Mouse (Mus musculus): Measurements from ENCODE around the gene Ednra. TPM values are rescaled to one million over a fixed set of nuclear protein-coding genes. Genes with fewer than 3 reads are reported as not detected.

The Ednra gene
- not detected in 2 replicates for polyA plus RNA-seq (2012)

DNA sequence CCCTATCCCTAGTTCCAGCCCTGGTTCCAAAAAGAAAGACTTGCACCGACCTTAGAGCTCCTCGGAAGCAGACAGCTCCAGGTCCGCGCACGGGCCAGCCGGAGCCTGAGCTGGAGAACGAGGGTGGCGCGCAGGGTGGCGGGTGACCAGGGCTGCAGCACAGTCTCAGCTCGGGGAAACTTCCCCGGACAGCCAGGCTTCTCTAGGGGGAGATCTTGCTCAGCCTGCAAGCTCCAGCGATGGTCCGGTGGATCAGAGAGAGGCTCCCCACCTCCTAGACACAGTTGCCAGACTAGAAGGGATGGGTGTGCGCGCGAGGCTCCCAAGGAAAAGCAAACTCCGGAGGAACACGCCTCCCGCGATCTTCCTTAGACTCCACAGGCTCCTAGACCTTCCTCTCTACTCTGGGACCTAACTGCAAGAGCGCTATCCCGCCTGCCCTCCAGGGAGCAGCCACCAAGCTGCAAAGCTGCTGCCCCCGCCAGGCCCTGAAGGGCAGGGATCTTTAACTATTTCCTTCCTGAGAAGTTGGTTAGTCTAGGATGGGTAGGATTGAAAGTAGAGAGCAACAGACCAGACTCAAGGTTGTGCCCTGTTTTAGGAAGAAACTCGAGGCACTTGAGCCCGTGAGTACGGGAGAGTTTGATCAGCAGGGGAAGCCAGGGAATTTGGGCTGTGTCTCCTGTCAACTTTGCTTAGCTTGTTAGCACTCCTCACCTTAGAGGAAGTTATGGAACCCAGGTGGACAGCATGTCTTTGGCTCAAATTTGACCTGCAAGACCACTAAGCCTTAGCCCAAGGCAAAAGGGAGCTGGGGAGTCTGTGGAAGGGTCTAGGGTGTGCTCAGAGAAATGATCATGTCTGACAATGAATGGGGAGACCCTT is at the start of gene Ednra:
Gene Ednra, minus strand, starts transcription at position 419 of the 885 bp plus-strand sequence.
- no peak for TF ChIP-seq GATA1 (IDR thresholded peaks at IDR 0.05; ENCODE audit: low read length)

DNA sequence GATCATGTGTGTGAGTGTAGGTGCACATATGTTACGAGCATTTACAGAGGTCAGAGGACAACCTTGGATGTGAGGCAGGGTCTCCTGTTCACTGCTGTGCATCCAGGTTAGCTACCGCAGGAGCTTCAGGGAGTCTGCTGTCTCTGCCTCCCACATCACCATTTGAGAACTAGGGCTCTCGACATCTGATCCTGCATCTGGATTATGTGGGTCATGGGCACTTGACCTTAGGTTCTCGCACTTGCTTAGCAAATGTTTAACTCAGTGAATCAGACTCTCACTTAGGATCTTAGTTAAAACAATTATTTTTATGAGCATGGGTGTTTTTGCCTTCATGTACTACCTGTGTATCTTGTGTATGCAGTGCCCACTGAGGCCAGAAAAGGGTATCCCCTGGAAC is 49.6 kb upstream of the Ednra start:
- no peak for TF ChIP-seq GATA1 (IDR thresholded peaks at IDR 0.05; ENCODE audit: low read length)

DNA sequence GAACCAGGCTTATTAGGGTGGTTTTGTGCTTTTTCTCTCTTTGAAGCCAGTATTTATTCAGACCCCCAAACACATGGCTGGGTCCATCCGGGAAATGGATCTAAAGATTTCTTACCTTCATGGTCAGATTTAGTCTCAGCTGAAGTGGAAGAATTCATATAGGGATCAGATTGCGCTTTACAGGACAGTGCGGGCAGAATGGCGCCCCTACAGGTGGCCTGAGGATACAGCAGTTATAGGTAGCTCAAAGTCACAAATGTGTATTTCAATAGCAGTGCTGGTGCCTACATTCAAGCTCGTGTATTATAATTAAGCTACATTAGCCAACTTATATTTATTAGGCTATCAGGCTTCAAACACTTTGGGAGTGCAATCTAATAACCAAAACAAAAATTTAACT is 49.0 kb upstream of the Ednra start:
- TF ChIP-seq GATA1 (IDR thresholded peaks at IDR 0.05; ENCODE audit: low read length) = no peak

DNA sequence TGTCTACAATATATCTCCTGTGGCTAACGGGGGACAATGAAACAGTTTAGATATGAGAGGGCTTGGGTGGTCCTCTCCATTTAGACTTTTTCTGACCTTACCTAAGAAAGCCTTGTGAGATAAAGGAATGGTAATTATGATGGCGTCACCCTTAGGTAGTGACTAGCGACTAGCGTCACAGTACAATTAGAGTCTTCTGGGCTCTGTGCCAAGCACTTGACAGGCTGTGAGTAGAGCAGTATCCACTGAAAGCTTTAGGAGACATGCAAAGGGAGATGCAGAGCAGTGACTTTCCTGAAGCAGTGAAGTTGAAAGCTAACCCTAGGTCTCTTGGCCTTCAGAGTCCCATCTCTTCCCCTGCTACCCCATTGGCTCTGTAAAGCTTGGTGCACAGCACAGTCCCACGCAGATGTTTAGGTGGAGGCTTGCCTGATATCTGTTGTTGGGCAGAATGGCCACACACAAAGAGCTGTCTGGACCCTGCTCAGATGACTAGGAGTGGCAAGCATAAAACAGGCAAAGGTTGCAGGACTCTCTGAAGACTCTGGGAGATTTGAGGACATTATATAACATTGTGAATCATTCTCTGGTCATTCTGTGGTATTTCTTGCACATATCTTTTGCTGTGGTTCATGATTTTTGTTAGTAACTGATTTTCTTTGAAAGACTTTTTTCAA is 48.1 kb upstream of the Ednra start:
- no peak for TF ChIP-seq GATA1 (IDR thresholded peaks at IDR 0.05; ENCODE audit: low read length)

DNA sequence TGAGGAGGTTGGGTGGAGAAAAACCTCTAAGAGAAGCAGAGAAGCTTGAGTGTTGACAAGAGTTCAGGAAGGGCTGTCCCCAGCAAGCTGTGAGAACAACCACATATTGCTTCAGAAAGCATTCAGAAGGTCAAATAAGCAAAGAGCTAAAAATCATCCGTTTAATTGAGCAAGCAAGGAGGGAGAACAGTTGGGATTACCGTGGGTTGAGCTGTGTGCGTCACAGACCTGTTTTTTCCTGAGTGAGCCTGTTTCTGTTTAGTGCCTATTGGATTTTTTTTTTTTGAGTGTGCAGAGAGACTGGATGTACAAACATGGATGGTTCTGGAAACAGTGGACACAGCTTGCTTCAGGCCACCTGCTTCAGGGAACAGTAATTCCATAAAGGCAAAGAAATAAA is 46.7 kb upstream of the Ednra start:
- no peak for TF ChIP-seq GATA1 (IDR thresholded peaks at IDR 0.05; ENCODE audit: low read length)

DNA sequence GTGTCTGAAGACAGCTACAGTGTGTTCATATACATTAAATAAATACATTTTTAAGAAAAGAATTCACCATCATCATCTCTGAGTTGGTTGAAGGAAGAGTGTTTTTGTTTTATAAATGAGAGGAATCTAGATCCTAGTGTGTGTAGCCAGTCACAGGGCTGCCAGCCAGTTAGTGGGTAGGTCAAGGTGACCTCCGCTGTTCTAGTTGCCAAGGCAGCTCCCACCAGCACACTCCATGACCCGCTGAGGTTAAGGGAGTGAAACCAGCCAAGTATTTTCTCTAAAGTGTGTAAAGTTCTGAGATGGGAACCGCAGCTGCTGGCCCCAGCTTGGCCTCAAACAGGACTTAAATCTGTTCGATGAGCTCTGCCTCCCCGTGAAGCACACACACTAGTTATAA is 44.7 kb upstream of the Ednra start:
- TF ChIP-seq GATA1 (IDR thresholded peaks at IDR 0.05; ENCODE audit: low read length) = no peak

DNA sequence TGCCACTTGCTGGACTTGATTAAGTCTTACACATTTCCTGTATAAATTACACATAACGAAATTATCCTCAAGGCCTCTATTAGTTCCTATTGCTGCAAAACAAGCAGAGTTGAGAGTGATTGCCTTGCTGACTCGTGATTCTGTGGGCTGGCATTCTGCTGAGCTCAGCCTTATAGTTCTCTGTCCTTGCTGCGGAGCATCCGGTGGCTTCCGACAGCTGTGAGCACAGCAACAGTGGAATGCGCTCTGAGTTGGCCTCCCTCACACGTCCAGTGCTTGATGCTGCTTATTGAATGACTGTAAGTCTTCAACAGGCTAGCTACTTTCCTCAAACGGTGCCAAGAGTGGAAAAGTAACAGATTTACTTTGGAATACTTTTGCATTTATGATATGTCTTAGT is 40.0 kb upstream of the Ednra start:
- TF ChIP-seq GATA1 (IDR thresholded peaks at IDR 0.05; ENCODE audit: low read length) = no peak

DNA sequence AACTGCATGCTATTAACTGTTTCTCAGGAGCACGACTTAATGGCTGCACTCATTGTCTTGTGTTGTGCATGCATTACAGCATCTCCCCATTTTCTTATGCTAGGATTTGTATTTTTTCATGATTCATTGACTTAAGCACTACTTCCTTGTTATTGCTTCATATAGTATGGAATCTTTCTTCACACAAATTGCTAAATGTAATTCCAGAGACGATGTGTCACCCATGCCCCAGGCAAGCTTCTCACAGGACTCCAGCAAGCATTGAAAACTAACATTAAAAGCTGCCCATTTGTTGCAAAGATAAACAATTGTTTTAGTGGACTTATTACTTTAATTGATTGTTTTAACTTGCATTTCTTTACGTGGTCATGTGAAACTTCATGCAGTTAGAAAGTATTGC is 38.7 kb upstream of the Ednra start:
- no peak for TF ChIP-seq GATA1 (IDR thresholded peaks at IDR 0.05; ENCODE audit: low read length)

DNA sequence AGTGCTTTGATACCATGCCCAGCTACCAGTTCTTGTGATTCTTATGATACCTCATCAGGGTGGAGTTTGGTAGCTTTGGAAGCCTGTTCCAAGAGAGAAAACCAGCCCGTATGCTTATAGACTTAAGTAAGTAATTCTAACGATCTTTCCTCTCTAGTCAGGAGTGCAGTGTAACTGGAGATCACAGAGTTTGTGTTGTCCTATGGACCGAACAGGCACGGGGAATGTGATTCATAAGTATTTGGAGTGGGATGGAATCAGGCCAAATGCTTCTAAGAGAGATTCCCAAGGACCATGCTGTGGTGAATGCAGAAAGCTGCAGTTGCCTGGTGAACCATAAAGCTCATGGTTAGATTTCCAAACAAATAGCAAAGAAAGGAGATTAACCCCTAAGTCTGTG is 31.2 kb upstream of the Ednra start:
- TF ChIP-seq GATA1 (IDR thresholded peaks at IDR 0.05; ENCODE audit: low read length) = no peak

DNA sequence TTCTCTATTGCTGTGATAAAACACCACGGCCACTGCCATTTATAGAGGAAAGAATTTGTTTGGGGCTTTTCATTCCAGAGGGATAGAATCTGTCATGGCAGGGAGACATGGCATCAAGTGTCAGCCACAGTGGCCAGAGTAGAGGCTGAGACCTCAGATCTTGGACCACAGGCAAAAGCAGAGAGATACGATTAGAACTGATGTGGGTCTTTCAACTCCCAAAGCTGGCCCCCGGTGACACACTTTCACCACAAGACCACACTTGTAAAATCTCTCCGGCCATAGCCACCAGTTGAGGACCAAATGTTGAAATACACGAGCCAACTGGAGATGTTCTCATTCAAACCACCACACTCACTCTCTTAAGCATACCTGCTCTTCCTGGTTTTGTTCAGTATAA is 29.5 kb upstream of the Ednra start:
- TF ChIP-seq GATA1 (IDR thresholded peaks at IDR 0.05; ENCODE audit: low read length) = no peak

DNA sequence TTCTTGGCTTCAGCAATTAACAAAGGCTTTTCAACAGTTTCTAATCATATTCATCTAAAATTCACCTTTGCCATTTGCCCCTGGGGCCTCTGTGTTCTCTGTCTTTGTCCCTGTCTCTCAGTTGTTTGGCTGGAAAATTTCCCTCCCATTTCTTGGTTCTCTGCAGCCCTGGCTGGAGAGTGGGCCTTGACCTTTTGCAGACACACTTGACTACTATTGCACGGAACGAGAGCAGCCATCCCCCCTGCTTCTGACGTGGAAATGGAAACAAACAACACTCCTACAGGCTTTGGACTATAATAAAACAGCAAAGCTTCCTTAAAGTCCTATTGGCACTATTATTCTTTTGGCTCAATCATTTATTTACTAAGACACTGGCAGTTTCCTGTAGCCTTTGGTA is 27.8 kb upstream of the Ednra start:
- no peak for TF ChIP-seq GATA1 (IDR thresholded peaks at IDR 0.05; ENCODE audit: low read length)

DNA sequence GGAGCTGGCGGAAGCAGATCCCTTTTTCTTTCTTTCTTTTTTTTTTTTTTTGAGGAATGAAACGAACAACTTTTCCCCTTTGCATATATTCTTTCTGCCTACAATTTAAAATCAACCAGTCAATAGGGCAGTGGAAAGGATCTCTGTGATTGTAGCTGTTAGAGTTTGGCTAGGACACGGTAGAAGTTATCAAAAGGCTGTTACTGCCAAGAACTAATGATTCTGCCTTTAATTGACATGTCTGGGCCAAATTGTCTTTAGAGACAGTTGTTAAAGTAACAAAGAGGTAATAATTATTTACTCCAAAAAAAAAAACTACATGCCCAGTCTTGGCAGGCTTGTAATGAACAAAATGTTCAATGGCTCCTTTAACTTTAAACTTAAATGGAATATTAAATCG is 26.1 kb upstream of the Ednra start:
- no peak for TF ChIP-seq GATA1 (IDR thresholded peaks at IDR 0.05; ENCODE audit: low read length)

DNA sequence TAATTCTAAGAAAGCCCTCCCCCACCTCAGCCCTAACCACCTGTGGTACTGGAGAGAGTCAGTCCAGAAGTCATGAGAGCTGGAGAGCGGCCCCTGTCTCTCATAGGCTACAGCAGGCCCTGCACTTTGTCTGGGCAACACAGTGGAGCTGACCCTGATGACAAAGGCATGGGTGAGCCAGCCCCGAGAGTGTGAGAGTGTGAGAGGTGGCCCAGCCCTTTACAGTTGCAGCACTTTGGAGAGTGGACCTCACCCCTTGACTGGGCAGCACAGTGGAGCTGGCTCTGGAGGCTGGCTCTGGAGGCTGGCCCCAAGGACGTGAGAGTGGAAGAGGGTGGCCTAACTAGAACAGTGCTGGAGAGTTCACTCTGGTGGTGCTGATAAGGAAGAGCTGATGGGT is 20.2 kb upstream of the Ednra start:
- TF ChIP-seq GATA1 (IDR thresholded peaks at IDR 0.05; ENCODE audit: low read length) = no peak

DNA sequence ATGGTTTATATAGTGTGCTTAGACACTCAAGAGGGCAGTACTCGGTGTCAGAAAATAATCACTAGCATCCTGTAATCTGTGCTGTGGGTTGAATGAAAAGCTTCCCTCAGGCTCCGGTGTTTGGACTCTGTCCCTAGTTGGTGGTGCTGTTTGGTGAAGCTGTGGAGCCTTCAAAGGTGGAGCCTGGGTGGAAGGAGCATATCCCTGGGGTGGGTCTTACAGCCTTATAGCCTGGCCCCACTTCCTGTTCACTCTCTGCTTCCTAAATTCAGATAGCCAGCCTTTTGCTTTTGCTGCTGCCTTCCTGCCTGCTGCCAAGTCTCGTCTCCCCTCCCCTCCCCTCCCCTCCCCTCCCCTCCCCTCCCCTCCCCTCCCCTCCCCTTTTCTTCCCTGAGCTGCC is 18.1 kb upstream of the Ednra start:
- no peak for TF ChIP-seq GATA1 (IDR thresholded peaks at IDR 0.05; ENCODE audit: low read length)

DNA sequence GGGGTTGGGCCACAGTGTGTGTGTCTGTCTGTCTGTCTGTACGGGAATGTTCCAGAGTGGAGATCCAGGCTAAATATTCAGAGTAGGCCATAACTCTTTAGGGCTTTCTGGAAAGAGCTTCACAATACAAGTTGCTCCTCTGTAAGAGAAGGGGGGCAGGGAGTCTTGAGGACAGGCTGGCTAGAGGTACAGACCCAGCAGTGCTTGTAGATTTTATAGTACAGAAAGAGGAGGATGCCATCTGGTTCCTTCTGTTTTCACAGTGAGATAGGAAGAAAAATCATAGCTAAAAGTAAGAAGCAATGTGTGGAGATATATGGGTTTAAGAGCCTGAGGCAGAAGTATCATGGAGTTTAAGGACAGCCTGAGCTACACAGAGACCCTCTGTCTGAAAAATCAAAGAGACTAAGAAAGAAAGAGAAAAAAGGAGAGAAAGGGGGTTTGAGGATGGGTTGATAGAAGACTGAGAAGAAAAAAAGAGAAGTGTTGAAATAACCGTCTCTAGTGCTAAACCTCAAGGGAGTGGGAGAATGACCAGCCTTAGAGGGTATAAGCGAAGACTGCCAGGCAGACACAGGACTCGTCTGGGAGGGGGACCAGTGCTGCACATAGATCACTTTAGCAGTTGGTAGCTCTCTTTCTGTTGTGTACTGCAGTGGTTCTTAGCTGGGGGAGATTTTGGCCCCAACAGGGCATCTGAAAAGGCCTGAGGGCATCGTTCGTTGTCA is 16.9 kb upstream of the Ednra start:
- no peak for TF ChIP-seq GATA1 (IDR thresholded peaks at IDR 0.05; ENCODE audit: low read length)

DNA sequence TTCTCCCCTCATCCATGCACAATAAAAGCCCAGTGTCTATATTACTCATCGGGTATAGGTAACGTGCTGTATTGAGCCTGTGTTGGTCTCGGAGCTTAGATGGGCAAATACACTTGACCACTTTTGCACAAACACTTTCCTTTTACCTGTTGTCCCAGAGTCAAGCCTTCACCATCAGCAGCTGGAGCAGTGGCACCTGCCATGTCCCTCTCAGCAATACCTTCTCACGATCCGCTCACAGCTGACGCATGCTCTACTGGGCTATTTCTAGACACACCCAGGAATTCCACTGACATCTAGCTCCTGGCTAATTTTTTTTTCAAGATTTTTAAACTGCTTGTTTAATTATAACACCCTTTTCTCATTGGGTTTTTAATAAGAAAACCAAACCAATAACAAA is 14.2 kb upstream of the Ednra start:
- no peak for TF ChIP-seq GATA1 (IDR thresholded peaks at IDR 0.05; ENCODE audit: low read length)
